Mouse (Mus musculus): ENCODE data around the gene C2cd2.

- TF ChIP-seq CTCF (conservative IDR thresholded peaks at IDR 0.05 in 1 of 2, IDR thresholded peaks at IDR 0.05 in 1 of 2; ENCODE audit: low read depth in 2 of 2, low read length in 2 of 2) (no peak), MAZ (IDR thresholded peaks at IDR 0.05; ENCODE audit: low read depth, low read length) (no peak), RCOR1 (conservative IDR thresholded peaks at IDR 0.05; ENCODE audit: low read depth, low read length) (no peak), ZC3H11A (IDR thresholded peaks at IDR 0.05; ENCODE audit: low read depth, low read length) (no peak), NELFE (IDR thresholded peaks at IDR 0.05; ENCODE audit: low read depth, low read length) (no peak; the same call in 1 of the 2 replicates), NRF1 (IDR thresholded peaks at IDR 0.05; ENCODE audit: low read depth, low read length) (no peak), HCFC1 (IDR thresholded peaks at IDR 0.05; ENCODE audit: low read depth, low read length) (no peak), CHD2 (IDR thresholded peaks at IDR 0.05; ENCODE audit: low read length) (no peak), E2F4 (IDR thresholded peaks at IDR 0.05; ENCODE audit: insufficient replicate concordance, low read depth, low read length) (no peak), POLR2A (IDR thresholded peaks at IDR 0.05; ENCODE audit: low read depth, low read length) (no peak), ZNF384 (IDR thresholded peaks at IDR 0.05; ENCODE audit: low read depth, low read length) (no peak), SMC3 (IDR thresholded peaks at IDR 0.05; ENCODE audit: low read depth, low read length) (0 out of 2 replicates have a peak, but pooled peaks have one; percentile 13)
Measured at GRCm38 (mm10) chr16:97961381-97962150, 832 bp downstream of the C2cd2 start.

All from CH12.LX (cell line).